Mouse (Mus musculus) B cell, adult 67 days (primary cell): Measurements from ENCODE around the gene Vmn1r184. TPM values are rescaled to one million over a fixed set of nuclear protein-coding genes. Genes with fewer than 3 reads are reported as not detected.

Experiments used
- total RNA-seq, 2 experiments: library from RNA; stranded (reverse); gene quantifications; 4 replicates each; pipeline ENCODE4 v1.2.4; 2023

Gene Vmn1r184
- total RNA-seq = not detected

DNA sequence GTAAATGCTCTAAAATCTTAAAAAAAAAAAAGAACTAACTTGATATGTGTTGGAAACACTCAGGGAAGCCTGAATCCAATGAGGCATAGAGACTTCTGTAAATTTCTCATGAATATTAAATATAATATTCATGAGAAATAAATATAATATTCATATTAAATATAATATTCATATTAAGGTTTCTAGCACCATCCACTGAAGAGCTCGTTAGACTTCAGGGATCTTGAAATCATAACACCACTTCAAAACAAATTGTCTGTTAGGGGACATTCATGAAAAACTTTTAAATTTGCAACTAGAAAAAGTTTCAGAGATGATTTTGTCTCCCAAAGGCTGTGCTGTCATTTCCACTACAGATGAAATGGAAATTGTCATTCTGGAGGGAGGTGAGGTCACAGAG is at the start of gene Vmn1r184:
TSS of gene Vmn1r184 (plus strand) at position 301 of the 400 bp plus-strand sequence.

DNA sequence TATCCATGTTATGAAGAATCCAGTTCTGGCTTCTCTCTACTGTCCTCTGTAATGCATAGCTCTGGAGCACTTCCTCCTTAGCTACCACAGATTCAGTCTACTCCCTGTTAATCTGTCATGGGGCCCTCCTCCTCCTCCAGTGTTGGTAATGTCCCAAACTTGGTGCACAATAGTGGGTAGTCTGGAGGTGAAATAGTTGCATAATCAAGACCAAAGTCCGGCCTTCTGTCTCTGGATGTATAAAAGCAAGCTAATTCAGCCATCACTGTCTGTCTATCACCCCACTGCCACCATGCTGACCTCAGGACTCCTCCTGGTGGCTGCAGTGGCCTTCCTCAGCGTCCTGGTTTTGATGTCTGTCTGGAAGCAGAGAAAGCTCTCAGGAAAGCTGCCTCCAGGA is 46.8 kb downstream of the Vmn1r184 start, which contains the start of gene Cyp2a4:
TSS of gene Cyp2a4 (plus strand) at position 244 of the 400 bp plus-strand sequence.

Other genes with a start within 250 kb of the Vmn1r184 start
- gene Cyp2b13, start 198.8 kb upstream of the Vmn1r184 start, total RNA-seq = not detected
- not detected for gene Cyp2b9, start 86.9 kb upstream of the Vmn1r184 start, total RNA-seq
- gene Cyp2a4, start 46.8 kb downstream of the Vmn1r184 start, total RNA-seq = not detected
- not detected for gene Nlrp9c, start 143.4 kb downstream of the Vmn1r184 start, total RNA-seq
- gene Nlrp4a, start 174.8 kb downstream of the Vmn1r184 start, total RNA-seq = not detected